Mouse (Mus musculus): ENCODE measurements around the gene Gm5127. TPM values are rescaled to one million over a fixed set of nuclear protein-coding genes. Genes with fewer than 3 reads are reported as not detected.

The Gm5127 gene
- total RNA-seq, 2 experiments from 2014 or later: not detected

Small RNAs within 50 kb of the gene (microRNA-seq; reads per million reads assigned to microRNA genes)
- not detected for gene Gm22102

Other genes starting within 250 kb of the Gm5127 start
- gene Fndc3c1, start 97.8 kb upstream of the Gm5127 start, total RNA-seq (2021): under 1 TPM in 1 of 2 experiments, not detected in 1; 0.07 TPM
- gene Cysltr1, start 20.5 kb downstream of the Gm5127 start, total RNA-seq (2021): under 1 TPM; 0.49 to 0.56 TPM